Mouse (Mus musculus): ENCODE measurements around the gene Vps4a. TPM values are rescaled to one million over a fixed set of nuclear protein-coding genes. Genes with fewer than 3 reads are reported as not detected.
A peak's percentile ranks its signal among the peaks of the same experiment; 100 is the strongest.
"Not testable (repeated sequence)": the region's sequence is repeated elsewhere in the genome, so short reads cannot be mapped to it uniquely, and the experiment has no call there.

Vps4a gene
- polyA plus RNA-seq, 1 experiment from 2014 or later = 48.8 TPM

- H3K9ac ChIP-seq (ENCODE audit: low read depth, low read length) = no peak overlapping the region
- WGBS = 73% methylated on average over 3 of the region's 3 CpGs
- no peaks in the 10 kb centered on the region for H3K27me3 ChIP-seq (replicated peaks; ENCODE audit: control insufficient read depth, insufficient read depth, low read length)
- H3K36me3 ChIP-seq (ENCODE audit: control insufficient read depth, insufficient read depth) = no peaks in the 10 kb centered on the region
- no peak overlapping the region for H3K4me2 ChIP-seq (replicated peaks; ENCODE audit: low read depth)
- TF ChIP-seq CTCF (IDR thresholded peaks at IDR 0.05; ENCODE audit: low read depth) = no peak
- ATAC-seq = no peak
- H3K9me3 ChIP-seq (ENCODE audit: control insufficient read depth) = no peaks in the 10 kb centered on the region
- no peak overlapping the region for H3K27ac ChIP-seq (ENCODE audit: low read depth, low read length)
- 0 out of 2 replicates have a peak, but pooled peaks cover 7% of the 10 kb centered on the region for H3K4me1 ChIP-seq (replicated peaks; ENCODE audit: control insufficient read depth, insufficient read depth, low read length)
- no peak overlapping the region for H3K4me3 ChIP-seq (ENCODE audit: low read depth, low read length)
Observed at GRCm38 (mm10) chr8:107029310-107029709, 1.7 kb upstream of the Vps4a start.

- WGBS = 63% methylated on average over 5 of the region's 5 CpGs
- Histone ChIP-seq H3K4me1 (replicated peaks; ENCODE audit: control insufficient read depth, insufficient read depth, low read length) (0 out of 2 replicates have a peak, but pooled peaks cover 7% of the 10 kb centered on the region), H3K36me3 (ENCODE audit: control insufficient read depth, insufficient read depth) (no peaks in the 10 kb centered on the region), H3K27me3 (replicated peaks; ENCODE audit: control insufficient read depth, insufficient read depth, low read length) (no peaks in the 10 kb centered on the region), H3K4me2 (replicated peaks; ENCODE audit: low read depth) (no peak overlapping the region), H3K9me3 (ENCODE audit: control insufficient read depth) (no peaks in the 10 kb centered on the region), H3K9ac (ENCODE audit: low read depth, low read length) (no peak overlapping the region), H3K4me3 (ENCODE audit: low read depth, low read length) (no peak overlapping the region), H3K27ac (ENCODE audit: low read depth, low read length) (no peak overlapping the region)
- TF ChIP-seq CTCF (IDR thresholded peaks at IDR 0.05; ENCODE audit: low read depth) = no peak
- no peak for ATAC-seq
Observed at GRCm38 (mm10) chr8:107030058-107030457, 964 bp upstream of the Vps4a start.

DNA sequence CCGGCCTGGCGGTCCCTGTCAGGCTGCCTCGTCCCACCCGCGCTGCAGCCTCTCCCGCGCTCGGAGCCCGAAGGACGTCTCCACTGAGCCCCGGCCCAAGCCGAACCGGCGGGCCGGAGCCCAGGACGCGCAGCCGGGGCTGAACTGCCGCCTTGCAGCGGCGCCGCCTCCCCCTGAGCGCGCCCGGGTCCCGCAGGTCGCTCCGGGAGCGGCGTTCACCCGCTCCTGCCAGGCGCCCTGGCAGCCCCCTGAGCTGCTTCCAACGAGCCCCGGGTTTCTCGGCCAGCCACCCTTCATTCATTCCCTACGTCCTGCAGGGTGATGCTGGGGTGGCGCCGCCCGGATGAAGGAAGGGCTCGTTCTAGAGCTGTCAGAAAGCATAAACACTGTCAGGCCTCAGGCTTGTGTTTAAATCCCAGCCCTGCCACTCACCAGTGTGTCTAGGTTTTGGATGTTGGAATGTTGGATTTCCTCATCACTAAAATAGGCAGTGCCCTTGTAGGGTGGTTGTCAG lies 612 bp downstream of the Vps4a start:
- Histone ChIP-seq H3K4me2 (replicated peaks; ENCODE audit: low read depth) (peak overlapping the region; percentile 91), H3K27me3 (replicated peaks; ENCODE audit: control insufficient read depth, insufficient read depth, low read length) (no peaks in the 10 kb centered on the region), H3K9ac (ENCODE audit: low read depth, low read length) (peak overlapping the region; percentile 93), H3K36me3 (ENCODE audit: control insufficient read depth, insufficient read depth) (peaks cover 2% of the 10 kb centered on the region; the same call in 1 of the 2 replicates), H3K9me3 (ENCODE audit: control insufficient read depth) (no peaks in the 10 kb centered on the region), H3K4me1 (replicated peaks; ENCODE audit: control insufficient read depth, insufficient read depth, low read length) (0 out of 2 replicates have a peak, but pooled peaks cover 7% of the 10 kb centered on the region), H3K4me3 (ENCODE audit: low read depth, low read length) (peak overlapping the region; percentile 97), H3K27ac (ENCODE audit: low read depth, low read length) (peak overlapping the region; percentile 87)
- no peak for TF ChIP-seq CTCF (IDR thresholded peaks at IDR 0.05; ENCODE audit: low read depth)
- ATAC-seq = no peak; the same call in 1 of the 2 replicates
- 1% methylated on average over 36 of the region's 40 CpGs for WGBS

GRCm38 (mm10) chr8:107033609-107034008 lies 2.6 kb downstream of the Vps4a start:
- not testable (repeated sequence) for ATAC-seq; H3K27me3 ChIP-seq (replicated peaks; ENCODE audit: control insufficient read depth, insufficient read depth, low read length); H3K27ac ChIP-seq (ENCODE audit: low read depth, low read length); H3K4me2 ChIP-seq (replicated peaks; ENCODE audit: low read depth); H3K9ac ChIP-seq (ENCODE audit: low read depth, low read length); H3K4me3 ChIP-seq (ENCODE audit: low read depth, low read length); H3K9me3 ChIP-seq (ENCODE audit: control insufficient read depth); H3K4me1 ChIP-seq (replicated peaks; ENCODE audit: control insufficient read depth, insufficient read depth, low read length)
- 87% methylated on average over 2 of the region's 2 CpGs for WGBS
- peaks cover 11% of the 10 kb centered on the region for H3K36me3 ChIP-seq (ENCODE audit: control insufficient read depth, insufficient read depth)

GRCm38 (mm10) chr8:107035641-107036040 lies 4.6 kb downstream of the Vps4a start:
- peaks cover 31% of the 10 kb centered on the region for H3K36me3 ChIP-seq (ENCODE audit: control insufficient read depth, insufficient read depth)
- H3K4me3 ChIP-seq (ENCODE audit: low read depth, low read length) = no peak overlapping the region
- no peaks in the 10 kb centered on the region for H3K27me3 ChIP-seq (replicated peaks; ENCODE audit: control insufficient read depth, insufficient read depth, low read length)
- TF ChIP-seq CTCF (IDR thresholded peaks at IDR 0.05; ENCODE audit: low read depth) = no peak
- no peak overlapping the region for H3K9ac ChIP-seq (ENCODE audit: low read depth, low read length)
- no peaks in the 10 kb centered on the region for H3K9me3 ChIP-seq (ENCODE audit: control insufficient read depth)
- H3K4me1 ChIP-seq (replicated peaks; ENCODE audit: control insufficient read depth, insufficient read depth, low read length) = 0 out of 2 replicates have a peak, but pooled peaks cover 7% of the 10 kb centered on the region
- H3K27ac ChIP-seq (ENCODE audit: low read depth, low read length) = no peak overlapping the region
- no peak overlapping the region for H3K4me2 ChIP-seq (replicated peaks; ENCODE audit: low read depth)
- ATAC-seq = no peak
- WGBS = 87% methylated on average over 3 of the region's 3 CpGs

GRCm38 (mm10) chr8:107036626-107037025 lies 5.6 kb downstream of the Vps4a start:
- 78% methylated on average over 8 of the region's 8 CpGs for WGBS
- H3K9ac ChIP-seq (ENCODE audit: low read depth, low read length) = no peak overlapping the region
- H3K9me3 ChIP-seq (ENCODE audit: control insufficient read depth) = no peaks in the 10 kb centered on the region
- H3K36me3 ChIP-seq (ENCODE audit: control insufficient read depth, insufficient read depth) = peaks cover 40% of the 10 kb centered on the region
- ATAC-seq = no peak
- H3K27ac ChIP-seq (ENCODE audit: low read depth, low read length) = no peak overlapping the region
- H3K4me3 ChIP-seq (ENCODE audit: low read depth, low read length) = no peak overlapping the region
- 0 out of 2 replicates have a peak, but pooled peaks cover 7% of the 10 kb centered on the region for H3K4me1 ChIP-seq (replicated peaks; ENCODE audit: control insufficient read depth, insufficient read depth, low read length)
- no peak overlapping the region for H3K4me2 ChIP-seq (replicated peaks; ENCODE audit: low read depth)
- no peak for TF ChIP-seq CTCF (IDR thresholded peaks at IDR 0.05; ENCODE audit: low read depth)
- H3K27me3 ChIP-seq (replicated peaks; ENCODE audit: control insufficient read depth, insufficient read depth, low read length) = no peaks in the 10 kb centered on the region
